Mouse (Mus musculus) adrenal gland, adult 2 months (tissue): ENCODE measurements around the gene Kcnj16. TPM values are rescaled to one million over a fixed set of nuclear protein-coding genes. Genes with fewer than 3 reads are reported as not detected.

Experiments
- DNase-seq: peaks from one replicate; pipeline ENCODE4 v3.0.0; 2021
- polyA plus RNA-seq: library from polyadenylated mRNA; depleted of rRNA; stranded (reverse); fragments of >200 nt; gene quantifications from 2 replicates; pipeline ENCODE4 v1.2.3, GENCODE M21; 2012; rRNA removed
- total RNA-seq, 2 experiments: library from RNA; stranded (reverse); gene quantifications; 2 replicates each; pipeline ENCODE4 v1.2.3; 2021

Kcnj16 gene
- total and polyA plus RNA-seq, 3 experiments = not detected

DNA sequence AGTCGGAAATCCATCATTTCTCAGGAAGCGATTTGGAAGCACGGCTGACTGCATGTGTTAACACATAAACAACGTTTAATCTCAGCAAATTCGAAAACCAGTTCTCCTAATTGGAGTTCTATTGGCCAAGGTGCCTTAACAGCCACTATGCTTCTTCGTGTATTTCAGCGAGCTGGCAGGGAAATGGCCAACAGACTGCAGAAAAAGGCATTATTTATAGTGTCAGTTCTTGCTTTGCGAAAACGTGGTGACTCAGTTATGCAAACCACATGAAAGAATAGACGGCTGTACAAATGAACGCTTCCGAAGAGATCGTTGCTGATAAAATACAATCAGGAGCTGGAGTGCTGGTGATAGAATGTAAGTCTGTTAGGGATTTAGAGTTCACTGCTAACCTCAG lies 88.2 kb downstream of the Kcnj16 start:
- peak; percentile 49 for DNase-seq

DNA sequence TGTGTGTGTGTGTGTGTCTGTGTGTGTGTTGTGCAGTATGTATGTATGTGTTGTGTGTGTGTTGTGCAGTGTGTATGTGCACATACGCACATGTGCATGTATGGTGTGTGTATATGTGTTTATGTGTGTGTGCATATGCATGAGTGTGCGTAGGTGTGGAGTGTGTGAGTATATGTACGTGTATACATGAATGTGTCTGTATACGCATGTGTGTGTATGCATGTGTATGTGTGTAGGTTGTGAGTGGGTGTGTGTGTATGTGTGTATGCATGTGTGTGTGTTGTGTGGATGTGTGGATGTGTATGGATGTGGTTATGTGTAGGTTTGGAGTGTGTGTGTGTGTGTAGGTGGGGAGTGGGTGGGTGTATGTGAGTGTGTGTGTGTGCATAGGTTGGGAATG lies 89.6 kb downstream of the Kcnj16 start:
- DNase-seq = no peak

DNA sequence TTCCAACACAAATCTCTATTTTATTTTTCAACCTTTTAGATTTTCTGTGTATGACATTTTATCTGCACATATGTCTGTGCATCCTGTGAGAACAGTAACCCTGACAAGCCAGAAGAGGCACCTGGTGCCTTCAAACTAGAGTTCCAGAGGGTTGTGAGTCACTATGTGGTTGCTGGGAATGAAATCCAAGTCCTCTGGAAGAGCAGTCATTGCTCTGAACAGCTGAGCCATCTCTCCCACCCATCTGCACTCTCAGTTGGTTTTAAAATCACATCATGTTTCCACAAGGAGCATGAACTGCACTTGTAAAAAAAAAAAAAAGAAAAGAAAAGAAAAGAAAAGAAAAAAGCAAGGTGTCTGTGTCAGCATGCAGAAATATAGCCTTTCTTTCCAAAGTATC lies 91.6 kb downstream of the Kcnj16 start:
- no peak for DNase-seq

DNA sequence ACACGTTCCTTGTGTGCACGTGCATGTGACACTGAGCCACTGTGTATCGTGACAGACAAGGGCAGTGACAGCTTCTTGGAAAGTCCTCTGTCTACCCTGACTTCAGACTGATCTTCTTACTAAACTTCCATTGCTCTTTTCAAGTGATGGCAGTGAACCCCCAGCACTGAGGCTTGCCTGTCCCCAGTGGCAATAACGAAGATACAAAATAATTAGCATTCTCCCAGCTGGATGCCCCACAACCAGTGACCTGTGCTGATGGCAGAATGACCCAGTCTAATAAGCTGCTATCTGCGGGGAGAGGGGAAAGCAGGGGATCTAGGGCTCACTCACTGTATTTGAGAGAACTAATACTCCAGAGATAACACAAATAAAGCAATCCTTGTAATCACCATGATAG lies 92.4 kb downstream of the Kcnj16 start:
- no peak for DNase-seq

DNA sequence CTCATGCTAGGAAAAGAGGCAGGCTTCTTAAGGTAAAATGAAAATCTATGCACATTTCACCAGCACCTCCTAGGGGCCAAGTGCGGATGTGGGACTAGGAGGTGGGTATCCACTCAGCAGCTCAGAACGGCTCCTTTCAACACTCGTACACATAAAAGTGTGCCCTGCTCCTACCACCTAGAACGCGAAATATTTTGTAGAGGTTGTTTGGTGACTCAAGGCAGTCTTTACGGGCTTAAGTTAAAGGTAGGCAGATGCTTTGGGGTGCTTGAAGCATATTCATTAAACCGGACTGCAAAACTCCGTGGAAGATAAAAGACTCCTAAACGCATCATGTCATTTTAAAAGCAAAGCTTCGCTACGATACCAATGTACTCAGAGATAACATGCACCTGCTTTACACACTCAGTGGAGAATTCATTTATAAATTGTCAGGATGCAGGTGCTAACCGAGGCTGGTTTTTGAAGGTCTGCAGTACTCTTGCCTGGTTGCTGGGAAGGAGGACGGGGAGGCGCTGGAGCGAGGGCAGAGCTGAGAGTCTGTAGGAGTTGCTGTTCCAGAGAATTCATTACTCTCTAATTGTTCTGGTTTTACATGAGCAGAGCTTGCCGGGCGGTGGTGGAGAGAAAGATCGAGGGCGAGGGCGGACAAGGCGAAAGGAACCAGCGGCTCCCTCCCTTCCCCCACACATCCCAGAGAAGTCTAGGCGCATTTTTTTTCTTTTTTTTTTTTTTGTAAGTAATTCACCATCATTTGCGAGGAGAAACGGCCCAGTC lies 97.1 kb downstream of the Kcnj16 start:
- peak; percentile 58 for DNase-seq

DNA sequence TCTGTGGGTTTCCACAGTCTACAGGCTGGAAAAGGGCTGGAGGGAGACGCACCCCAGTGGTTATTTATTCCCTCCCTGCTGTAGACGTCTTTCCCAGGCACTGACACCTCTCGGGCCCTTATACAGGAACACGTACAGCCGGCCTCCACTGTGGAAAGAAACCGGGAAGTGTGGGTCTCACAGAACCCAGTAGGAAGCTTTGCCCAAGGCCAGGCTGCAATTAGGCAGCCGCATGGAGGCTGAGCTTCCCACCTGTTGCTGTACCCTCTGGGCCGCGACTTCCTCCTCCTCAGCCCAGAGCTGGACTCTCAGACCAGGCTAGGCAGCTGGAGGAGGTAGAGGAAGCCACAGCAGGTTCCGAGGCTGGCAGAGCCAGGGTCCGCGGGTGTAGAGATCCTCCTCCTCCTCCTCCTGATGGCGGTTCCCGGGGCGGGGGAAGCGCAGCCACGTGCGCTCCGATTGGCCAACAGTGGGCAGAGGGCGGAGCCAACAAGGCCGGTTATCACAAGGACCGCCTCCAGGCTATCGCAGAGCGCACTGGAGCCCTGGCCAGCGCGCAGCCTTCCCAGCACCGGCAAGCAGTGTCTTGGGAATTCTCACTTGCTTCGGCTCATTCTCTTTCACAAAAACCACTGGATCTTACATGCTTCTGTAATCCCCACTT lies 97.9 kb downstream of the Kcnj16 start, which contains the start of gene Kcnj2:
TSS of gene Kcnj2 (plus strand) at position 530 of the 664 bp plus-strand sequence.
- DNase-seq = peak; percentile 98

DNA sequence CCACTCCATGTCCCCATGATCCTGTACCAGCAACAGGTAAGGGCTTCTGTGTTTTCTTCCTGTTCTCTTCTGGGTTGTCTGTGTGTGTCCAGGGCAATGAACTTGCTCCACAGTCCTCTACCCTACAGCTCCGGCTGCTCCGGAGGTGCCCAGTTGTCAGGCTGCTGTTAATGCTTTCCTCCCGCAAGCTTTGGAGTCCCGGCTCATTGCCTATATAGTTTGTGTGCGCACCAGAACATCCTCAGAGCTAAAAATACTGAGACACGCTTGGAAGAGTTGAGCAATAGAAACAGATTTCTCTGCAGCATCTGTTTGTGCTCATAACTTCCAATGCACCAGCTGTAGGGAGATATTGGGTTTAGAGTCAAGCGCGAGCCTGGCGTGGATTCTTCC lies 98.5 kb downstream of the Kcnj16 start:
- DNase-seq = no peak

DNA sequence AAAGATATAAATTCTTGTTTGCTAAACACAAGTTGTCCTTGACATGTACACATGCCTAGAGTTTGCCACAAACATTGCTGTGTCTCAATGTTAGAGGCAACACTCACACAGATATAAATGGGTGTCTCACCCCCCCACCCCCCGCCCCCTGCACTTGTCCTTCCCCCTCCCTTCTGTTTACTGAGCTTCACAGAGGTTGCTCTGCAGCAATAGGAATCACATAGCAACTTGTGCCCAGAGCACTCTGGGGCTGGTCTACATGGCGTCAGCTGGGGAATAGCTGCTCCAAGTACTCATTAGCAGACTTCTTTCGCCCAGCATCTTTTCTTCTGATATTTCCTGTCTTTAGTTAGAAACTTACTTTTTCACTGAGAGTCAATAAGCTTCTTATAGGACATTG lies 100.0 kb downstream of the Kcnj16 start:
- no peak for DNase-seq

DNA sequence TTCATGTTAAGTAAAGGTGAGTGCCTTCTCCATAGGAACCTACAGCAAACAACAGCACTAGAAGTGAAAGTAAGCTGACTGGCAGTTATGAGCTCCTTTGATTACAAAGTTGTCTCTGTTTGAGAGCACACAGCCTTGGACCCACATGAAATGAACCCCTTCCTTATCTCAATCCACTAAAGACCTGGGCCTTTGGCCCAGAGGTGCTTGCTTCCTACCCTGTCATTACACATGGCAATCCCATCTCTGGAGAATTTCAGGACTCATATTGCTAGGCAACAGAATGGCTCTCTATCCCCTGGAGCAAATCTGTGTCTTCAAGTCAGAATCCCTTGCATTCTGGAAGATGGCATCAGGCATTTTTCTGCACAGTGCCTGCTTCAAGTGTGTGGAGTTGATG lies 102.6 kb downstream of the Kcnj16 start:
- DNase-seq = no peak

DNA sequence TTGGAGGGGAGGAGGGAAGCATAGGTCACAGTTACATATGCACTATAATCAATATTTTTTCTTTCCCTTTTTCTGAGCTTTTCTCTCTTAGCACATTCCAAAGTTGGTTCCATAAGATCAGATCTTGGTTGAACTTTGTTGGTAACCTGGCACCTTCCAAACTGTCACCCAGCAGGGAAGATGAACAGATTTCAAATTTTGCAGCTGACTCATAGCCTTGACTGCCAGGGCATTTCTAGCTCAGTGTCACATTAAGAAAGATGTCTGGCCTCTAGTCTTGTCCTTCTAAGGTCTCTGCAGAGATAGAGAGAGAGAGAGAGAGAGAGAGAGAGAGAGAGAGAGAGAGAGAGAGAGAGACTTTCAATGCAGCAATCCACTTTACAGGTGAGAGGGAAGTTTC lies 106.3 kb downstream of the Kcnj16 start:
- DNase-seq = peak; percentile 61

Other genes with a start within 250 kb of the Kcnj16 start
- gene Kcnj2, start 98.1 kb downstream of the Kcnj16 start, total RNA-seq = 10 to 100 TPM in 1 of 2 experiments, 1 to 10 TPM in 1; 9.9 to 10.7 TPM
- 0.44 and 0.64 TPM in 2 replicates for gene Kcnj2, start 98.1 kb downstream of the Kcnj16 start, polyA plus RNA-seq